Mouse (Mus musculus) 3134 (cell line): ENCODE measurements around the gene Alx3.

Source experiments
- DNase-seq: peaks from one replicate; pipeline ENCODE4 v3.0.0-alpha.2; 2011; ENCODE audit warnings: low spot score; ENCODE audit not compliant: insufficient read length; ENCODE audit errors: extremely low read depth

The Alx3 gene

DNA sequence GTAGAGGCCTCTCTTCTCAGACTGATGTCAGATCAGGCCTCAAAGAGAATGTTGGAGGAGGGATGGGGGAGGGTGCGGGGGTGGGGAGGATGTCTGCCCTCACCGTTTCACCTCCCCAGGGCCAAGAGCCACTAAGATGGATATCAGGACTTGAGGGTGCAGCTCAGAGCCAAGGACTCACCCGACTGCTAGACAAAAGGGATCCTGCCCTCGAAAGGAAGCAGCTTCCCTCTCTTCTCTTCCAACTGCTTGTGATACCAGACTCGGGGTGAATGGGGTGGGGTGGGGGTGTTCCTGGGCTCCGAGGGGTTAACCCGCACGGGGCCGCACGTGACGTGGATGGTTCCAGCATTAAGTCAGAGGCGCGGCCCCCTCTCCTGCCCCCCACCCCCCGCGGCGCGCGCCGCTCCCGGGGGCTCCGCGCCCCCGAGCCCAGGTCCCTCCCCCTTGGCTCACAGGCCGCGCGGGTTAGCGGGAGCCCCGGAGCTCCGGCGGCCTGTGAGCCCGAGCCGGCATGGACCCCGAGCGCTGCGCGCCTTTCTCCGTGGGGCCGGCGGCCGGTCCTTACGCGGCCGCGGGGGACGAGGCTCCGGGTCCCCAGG, at the start of gene Alx3:
Gene Alx3, plus strand, starts transcription at position 370 of the 602 bp plus-strand sequence.
- no peak for DNase-seq

- DNase-seq = no peak
Measured at GRCm38 (mm10) chr3:107545278-107545677, 49.6 kb upstream of the Alx3 start.

- no peak for DNase-seq
Measured at GRCm38 (mm10) chr3:107545716-107546412, 49.0 kb upstream of the Alx3 start.

DNA sequence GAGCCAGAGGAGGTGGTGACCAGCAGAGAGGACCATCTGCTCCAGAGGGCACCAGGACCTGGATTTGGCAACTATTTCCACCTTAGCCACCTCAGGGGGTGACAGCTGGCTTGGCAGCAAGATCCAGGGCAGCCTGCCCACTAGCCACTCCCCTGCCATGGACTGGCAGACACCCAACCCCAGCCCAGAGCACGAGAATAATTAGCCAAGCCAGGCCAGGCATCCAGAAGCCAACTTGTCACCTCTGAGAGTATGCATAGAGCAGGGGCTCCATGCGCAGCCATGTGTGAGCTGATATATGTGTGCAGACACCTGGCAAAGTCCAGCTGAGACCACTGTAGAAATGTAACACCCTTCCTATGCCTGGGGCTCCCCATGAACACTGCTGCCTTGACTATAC, 47.9 kb upstream of the Alx3 start:
- DNase-seq = peak; percentile 32

DNA sequence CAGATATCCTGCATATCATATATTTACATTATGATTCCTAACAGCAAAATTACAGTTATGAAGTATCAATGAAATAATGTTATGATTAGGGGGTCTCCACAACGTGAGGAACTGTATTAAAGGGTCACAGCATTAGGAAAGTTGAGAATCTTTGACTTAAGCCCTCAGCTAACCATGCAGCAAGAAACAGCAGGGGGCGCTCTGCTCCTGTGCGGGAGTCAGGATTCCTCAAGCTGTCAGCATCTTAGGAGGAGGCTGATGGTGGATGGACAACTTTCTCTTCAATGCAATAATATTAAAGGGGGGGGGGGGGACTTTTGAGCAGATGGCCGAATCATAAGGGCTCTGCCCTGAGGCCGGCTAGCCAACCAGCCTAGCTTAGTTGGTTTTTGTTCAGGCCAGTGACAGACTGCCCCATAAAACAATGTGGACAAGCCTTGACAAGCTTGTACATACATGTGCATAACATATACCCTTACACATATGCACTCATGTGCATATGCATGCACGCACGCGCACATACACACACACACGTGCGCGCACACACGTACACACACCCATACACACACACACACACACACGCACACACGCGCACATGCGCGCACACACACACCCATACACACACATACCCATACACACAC, 44.3 kb upstream of the Alx3 start:
- DNase-seq = no peak

GRCm38 (mm10) chr3:107554842-107555241, 40.0 kb upstream of the Alx3 start, which contains the start of gene Ubl4b:
Gene Ubl4b (minus strand): TSS chr3:107555073.
- DNase-seq = no peak

- DNase-seq = no peak
Measured at GRCm38 (mm10) chr3:107558740-107559139, 36.1 kb upstream of the Alx3 start.

DNA sequence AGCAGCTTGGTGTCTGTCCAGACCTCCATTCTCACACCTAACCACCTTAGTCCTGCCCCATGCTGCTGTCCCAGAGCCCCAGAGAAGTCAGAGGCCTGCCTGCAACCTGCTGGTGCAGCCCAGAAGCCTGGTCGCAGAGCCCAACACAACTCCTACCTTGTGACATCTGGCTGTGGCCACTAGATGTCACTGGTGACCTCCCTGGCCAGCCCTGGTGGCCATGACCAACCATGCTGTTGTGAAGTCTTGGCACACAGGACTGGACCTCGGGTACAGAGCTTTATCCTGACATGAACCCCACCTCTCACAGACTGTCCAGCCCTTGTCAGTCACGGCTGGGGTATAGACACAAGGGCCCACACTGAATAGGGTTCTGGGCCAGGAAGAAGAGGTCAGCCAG, 35.6 kb upstream of the Alx3 start:
- DNase-seq = peak; percentile 46

- DNase-seq = no peak
Measured at GRCm38 (mm10) chr3:107562104-107562503, 32.7 kb upstream of the Alx3 start.

- DNase-seq = no peak
Measured at GRCm38 (mm10) chr3:107562591-107562990, 32.2 kb upstream of the Alx3 start.

DNA sequence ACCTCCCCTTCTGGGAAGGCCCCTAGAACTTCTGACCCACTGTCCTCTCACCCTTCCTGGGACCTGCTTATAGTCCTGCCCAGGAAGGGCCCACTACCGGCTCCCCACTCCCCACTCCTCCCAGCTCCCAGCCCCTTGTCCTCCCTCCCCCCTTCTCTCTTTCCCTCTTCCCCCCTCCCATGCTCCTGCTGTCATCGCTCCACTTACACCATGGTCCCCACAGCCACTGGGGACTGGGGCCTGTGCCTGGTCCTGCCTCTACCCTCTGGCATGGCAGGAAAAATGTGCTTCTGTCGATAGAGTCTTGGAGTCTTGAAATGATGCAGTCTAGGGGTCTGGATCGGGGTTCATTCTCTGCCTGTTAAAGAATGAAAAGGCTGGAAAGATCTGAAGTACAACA, 31.0 kb upstream of the Alx3 start:
- DNase-seq = no peak

DNA sequence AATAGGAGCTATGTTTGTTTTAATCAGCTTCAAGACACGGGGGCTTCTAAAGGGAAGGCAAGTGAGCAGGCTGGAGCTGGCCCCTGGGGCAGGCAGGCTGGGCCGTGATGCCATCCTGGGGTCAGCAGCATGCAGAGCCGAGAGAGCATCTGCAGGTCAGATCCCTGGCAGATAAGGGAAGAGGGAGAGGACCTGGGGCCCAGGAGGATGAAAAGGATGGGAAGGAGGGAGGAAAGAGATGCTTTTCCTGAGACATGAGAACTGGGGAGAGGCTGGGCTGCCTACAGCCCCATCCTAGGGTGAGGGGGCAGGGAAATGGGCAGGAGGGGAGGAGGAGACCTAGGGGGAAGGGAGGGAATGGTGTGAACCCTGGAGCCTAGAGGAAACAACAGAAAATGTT, 29.5 kb upstream of the Alx3 start:
- DNase-seq = no peak

- DNase-seq = peak; percentile 45
Measured at GRCm38 (mm10) chr3:107567766-107568165, 27.1 kb upstream of the Alx3 start.

GRCm38 (mm10) chr3:107568721-107569120, 26.1 kb upstream of the Alx3 start:
- DNase-seq = no peak

- DNase-seq = no peak
Measured at GRCm38 (mm10) chr3:107571205-107571604, 23.6 kb upstream of the Alx3 start.

DNA sequence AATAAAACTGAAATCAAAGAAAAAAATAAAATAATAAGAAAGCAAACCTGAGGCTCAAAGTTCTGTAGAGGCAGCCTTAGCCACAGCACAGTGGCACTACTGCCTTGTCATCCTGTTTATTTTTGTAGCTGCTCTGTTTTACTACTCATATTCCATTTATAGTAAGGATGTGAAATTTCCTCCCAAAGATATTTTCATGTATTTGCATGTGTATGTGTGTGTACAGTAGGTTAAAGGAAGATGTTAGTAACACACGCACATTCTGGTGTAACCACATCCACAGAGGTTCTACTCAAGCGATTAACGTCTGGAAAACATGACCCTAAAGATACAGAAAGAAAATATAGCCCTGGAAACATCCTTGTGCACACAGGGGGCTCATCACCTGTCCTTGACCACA, 18.0 kb upstream of the Alx3 start:
- no peak for DNase-seq

DNA sequence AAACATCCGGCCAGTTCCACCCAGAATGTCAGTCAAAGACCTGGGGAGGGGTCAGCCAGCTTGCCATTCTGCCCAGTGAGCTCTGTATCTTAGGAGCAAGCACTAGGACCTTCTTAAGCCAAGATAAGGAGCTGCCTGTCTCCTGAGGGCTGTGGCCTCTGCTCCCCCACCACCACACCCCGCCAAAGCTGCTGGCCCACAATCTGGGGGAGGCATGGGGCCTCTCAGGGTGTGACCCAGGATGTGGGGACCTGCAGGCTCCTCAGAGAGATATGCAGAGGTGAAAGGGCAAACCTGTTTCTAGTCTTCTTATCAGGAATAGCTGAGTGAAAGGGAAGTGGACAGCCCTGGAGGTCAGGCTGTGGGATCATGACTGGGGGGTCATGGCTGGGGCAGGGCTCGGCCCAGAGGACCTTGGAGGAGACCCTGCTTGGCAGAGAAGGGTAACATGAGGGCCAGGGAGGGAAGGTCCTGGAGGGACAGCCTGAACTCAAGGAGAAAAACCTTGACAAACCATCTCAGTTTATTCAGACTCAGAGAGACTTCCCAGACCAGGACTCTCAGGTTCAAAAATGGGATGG, 16.9 kb upstream of the Alx3 start:
- no peak for DNase-seq

GRCm38 (mm10) chr3:107579466-107579865, 15.4 kb upstream of the Alx3 start:
- no peak for DNase-seq

DNA sequence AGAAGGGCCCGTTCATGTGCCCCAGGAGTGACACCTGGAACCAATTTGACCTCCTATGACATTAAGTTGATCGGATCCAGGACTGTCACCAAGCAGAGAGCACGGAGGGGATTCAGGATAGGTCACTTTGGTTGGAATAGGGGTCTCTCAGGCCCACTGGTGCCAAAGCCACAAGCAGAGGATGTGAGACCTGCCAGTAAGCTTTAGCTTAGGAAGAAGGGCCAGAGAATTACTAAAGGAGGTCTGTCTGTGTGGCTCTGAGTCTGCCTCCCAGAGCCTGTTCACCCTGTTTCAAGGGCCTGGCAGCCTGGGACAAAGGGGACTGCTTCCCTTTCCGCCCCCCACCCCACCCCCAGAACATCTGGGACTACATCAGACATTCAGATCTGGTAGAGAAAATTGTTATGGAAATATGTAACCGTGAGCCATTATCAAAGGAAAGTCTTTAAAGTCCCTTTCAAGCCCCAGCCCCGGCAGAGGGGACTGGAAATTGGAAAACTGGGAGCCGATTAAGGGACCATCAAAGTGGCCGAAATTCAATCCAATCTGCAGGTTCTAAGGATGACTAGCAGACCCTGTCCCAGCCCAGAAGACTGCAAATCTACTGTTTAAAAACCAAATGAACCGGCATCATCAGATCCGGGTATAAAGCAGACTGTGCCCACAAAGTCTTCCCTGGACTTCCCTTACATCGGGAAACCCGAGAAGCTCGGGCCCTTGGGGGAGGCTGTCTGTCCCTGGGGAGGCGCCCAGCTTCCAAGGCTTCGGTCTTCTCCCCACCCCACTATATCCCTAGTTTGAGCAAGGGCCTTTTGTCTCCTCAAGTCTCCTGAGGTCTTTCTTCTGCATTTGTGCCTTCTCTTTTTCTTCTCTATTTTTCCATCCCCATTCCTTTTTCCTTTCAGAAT, 13.5 kb upstream of the Alx3 start:
- DNase-seq = no peak

DNA sequence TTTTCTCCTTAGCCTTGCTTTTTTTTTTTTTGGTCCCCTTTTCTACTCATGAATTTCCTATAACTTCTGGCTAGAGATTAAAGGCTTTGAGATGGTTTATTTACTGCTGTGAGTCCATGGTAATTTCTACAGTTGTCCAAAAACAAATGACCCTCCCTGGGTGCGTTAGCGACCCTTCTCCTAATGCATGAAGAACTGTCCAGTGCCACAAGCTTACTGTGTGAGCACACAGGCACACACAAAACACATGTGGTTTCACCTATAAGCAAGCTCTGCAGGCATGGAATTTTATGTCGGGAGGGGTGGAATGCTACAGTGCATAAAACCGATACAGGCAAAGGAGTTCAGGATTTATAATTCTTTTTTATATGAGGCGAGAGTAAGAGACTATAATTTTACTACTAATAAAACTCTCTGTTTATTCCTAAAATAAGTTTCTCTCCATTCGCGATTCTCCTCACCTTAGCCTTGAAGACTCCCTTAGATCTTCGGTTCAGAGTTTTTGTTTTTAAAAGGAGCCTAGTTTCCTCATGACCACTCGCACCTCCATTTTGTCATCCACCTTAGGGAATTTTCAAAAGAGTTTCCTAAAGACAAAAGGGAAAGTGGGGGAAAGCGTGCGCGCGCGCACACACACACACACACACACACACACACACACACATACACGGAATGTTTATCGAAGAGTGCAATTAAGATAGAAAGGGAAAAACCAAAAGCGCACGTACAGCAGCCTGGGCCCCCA, 12.5 kb upstream of the Alx3 start:
- no peak for DNase-seq
